Mouse (Mus musculus) thymus, adult 2 months (tissue): Measurements from ENCODE around the gene Platr17. TPM values are rescaled to one million over a fixed set of nuclear protein-coding genes. Genes with fewer than 3 reads are reported as not detected.
"Not testable (repeated sequence)": the region's sequence is repeated elsewhere in the genome, so short reads cannot be mapped to it uniquely, and the experiment has no call there.

Experiments
- DNase-seq: peaks from one replicate; pipeline ENCODE4 v3.0.0; 2021
- H3K27ac ChIP-seq: fragments of 200-500 bp; 2 replicates; pipeline ENCODE4 v1.5.1; 2012; ENCODE audit warnings: low read length, control low read depth; ENCODE audit not compliant: control insufficient read depth, insufficient read depth
- H3K27me3 ChIP-seq: fragments of 200-500 bp; 2 replicates; pipeline ENCODE4 v1.6.1; 2012; ENCODE audit warnings: mild to moderate bottlenecking, low read length, moderate library complexity, mixed read lengths; ENCODE audit not compliant: control insufficient read depth, insufficient read depth
- H3K36me3 ChIP-seq: fragments of 200-500 bp; 2 replicates; pipeline ENCODE4 v1.6.1; 2012; ENCODE audit warnings: mild to moderate bottlenecking, low read length, moderate library complexity; ENCODE audit not compliant: control insufficient read depth, insufficient read depth
- H3K4me1 ChIP-seq: fragments of 200-500 bp; replicated peaks from 2 replicates; pipeline ENCODE4 v1.6.1; 2012; ENCODE audit warnings: low read length; ENCODE audit not compliant: control insufficient read depth, insufficient read depth
- H3K4me3 ChIP-seq: fragments of 200-500 bp; 2 replicates; pipeline ENCODE4 v1.5.1; 2012; ENCODE audit warnings: mild to moderate bottlenecking, low read length, control low read depth, moderate library complexity; ENCODE audit not compliant: control insufficient read depth, insufficient read depth
- CTCF ChIP-seq: fragments of 200-500 bp; IDR thresholded peaks from 2 replicates; pipeline ENCODE4 v1.5.1; 2012; ENCODE audit warnings: mild to moderate bottlenecking, control low read depth, low read length, moderate library complexity, borderline replicate concordance; ENCODE audit not compliant: control insufficient read depth, poor library complexity, insufficient read depth; ENCODE audit errors: extremely low read depth
- POLR2A ChIP-seq: fragments of 200-500 bp; IDR thresholded peaks from 2 replicates; pipeline ENCODE4 v1.6.1; 2012; ENCODE audit warnings: mild to moderate bottlenecking, low read length, control low read depth, moderate library complexity; ENCODE audit not compliant: control insufficient read depth, poor library complexity, insufficient read depth; ENCODE audit errors: extremely low read depth
- WGBS: fragments of 180-500 bp; shearing (Covaris S2); methylation state at CpG from one replicate; pipeline ENCODE4 v1.1.7; 2018; 5-methylcytosine and 5-hydroxymethylcytosine counted together
- polyA plus RNA-seq: library from polyadenylated mRNA; depleted of rRNA; stranded (reverse); fragments of >200 nt; gene quantifications from 2 replicates; pipeline ENCODE4 v1.2.3, GENCODE M21; 2012

Gene Platr17
- polyA plus RNA-seq, 1 experiment = 0.69 TPM

GRCm38 (mm10) chr17:33899642-33900041 is 5.3 kb upstream of the Platr17 start:
- WGBS = 31% methylated on average over 4 of the region's 4 CpGs
- TF ChIP-seq POLR2A (no peak), CTCF (no peak)
- DNase-seq = no peak
- Histone ChIP-seq H3K36me3 (no peaks in the 10 kb centered on the region), H3K27ac (no peak overlapping the region), H3K4me3 (no peak overlapping the region), H3K27me3 (no peaks in the 10 kb centered on the region), H3K4me1 (peaks cover 5% of the 10 kb centered on the region; the same call in 1 of the 2 replicates)

GRCm38 (mm10) chr17:33900281-33900988 is 4.5 kb upstream of the Platr17 start:
- Histone ChIP-seq H3K27me3 (no peaks in the 10 kb centered on the region), H3K4me1 (peaks cover 5% of the 10 kb centered on the region; the same call in 1 of the 2 replicates), H3K27ac (no peak overlapping the region), H3K4me3 (no peak overlapping the region), H3K36me3 (no peaks in the 10 kb centered on the region)
- no peak for DNase-seq
- TF ChIP-seq CTCF = no peak
- no peak for TF ChIP-seq POLR2A
- 85% methylated on average over 7 of the region's 7 CpGs for WGBS

DNA sequence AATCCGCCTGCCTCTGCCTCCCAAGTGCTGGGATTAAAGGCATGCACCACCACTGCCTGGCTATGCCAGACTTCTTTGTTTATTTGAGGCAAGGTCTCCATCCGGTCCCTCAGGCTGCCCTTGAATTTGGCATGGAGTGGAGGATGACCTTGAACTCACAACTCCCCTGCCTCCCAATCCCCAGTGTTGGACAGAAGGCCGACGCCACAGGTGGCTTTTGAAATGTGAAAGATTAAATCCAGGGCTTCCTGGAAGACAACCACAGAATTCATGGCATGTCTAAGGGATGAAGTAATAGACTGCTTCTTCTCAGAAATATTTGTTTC is 4.0 kb upstream of the Platr17 start:
- no peak overlapping the region for H3K4me3 ChIP-seq
- no peaks in the 10 kb centered on the region for H3K36me3 ChIP-seq
- no peak for DNase-seq
- 95% methylated on average over 4 of the region's 4 CpGs for WGBS
- H3K4me1 ChIP-seq = peaks cover 5% of the 10 kb centered on the region; the same call in 1 of the 2 replicates
- no peak overlapping the region for H3K27ac ChIP-seq
- TF ChIP-seq CTCF = no peak
- TF ChIP-seq POLR2A = no peak
- H3K27me3 ChIP-seq = no peaks in the 10 kb centered on the region

- no peaks in the 10 kb centered on the region for H3K36me3 ChIP-seq
- H3K4me1 ChIP-seq = peaks cover 5% of the 10 kb centered on the region; the same call in 1 of the 2 replicates
- 90% methylated on average over 4 of the region's 4 CpGs for WGBS
- peak overlapping the region; percentile 59 for H3K27ac ChIP-seq
- DNase-seq = no peak
- no peak overlapping the region for H3K4me3 ChIP-seq
- TF ChIP-seq POLR2A (no peak), CTCF (no peak)
- H3K27me3 ChIP-seq = no peaks in the 10 kb centered on the region
Observed at GRCm38 (mm10) chr17:33901653-33902052, 3.3 kb upstream of the Platr17 start.

GRCm38 (mm10) chr17:33902079-33902478 is 2.9 kb upstream of the Platr17 start:
- H3K27ac ChIP-seq = peak overlapping the region; percentile 67
- no peaks in the 10 kb centered on the region for H3K27me3 ChIP-seq
- TF ChIP-seq CTCF (no peak), POLR2A (no peak)
- no peak for DNase-seq
- WGBS = 84% methylated on average over 4 of the region's 4 CpGs
- no peak overlapping the region for H3K4me3 ChIP-seq
- H3K4me1 ChIP-seq = peaks cover 5% of the 10 kb centered on the region; the same call in 1 of the 2 replicates
- no peaks in the 10 kb centered on the region for H3K36me3 ChIP-seq

GRCm38 (mm10) chr17:33902491-33902890 is 2.4 kb upstream of the Platr17 start:
- H3K27ac ChIP-seq = peak overlapping the region; percentile 67
- no peaks in the 10 kb centered on the region for H3K27me3 ChIP-seq
- H3K4me1 ChIP-seq = peaks cover 5% of the 10 kb centered on the region; the same call in 1 of the 2 replicates
- no peaks in the 10 kb centered on the region for H3K36me3 ChIP-seq
- TF ChIP-seq POLR2A = no peak
- TF ChIP-seq CTCF = no peak
- DNase-seq = no peak
- H3K4me3 ChIP-seq = no peak overlapping the region
- 30% methylated on average over 7 of the region's 7 CpGs for WGBS

DNA sequence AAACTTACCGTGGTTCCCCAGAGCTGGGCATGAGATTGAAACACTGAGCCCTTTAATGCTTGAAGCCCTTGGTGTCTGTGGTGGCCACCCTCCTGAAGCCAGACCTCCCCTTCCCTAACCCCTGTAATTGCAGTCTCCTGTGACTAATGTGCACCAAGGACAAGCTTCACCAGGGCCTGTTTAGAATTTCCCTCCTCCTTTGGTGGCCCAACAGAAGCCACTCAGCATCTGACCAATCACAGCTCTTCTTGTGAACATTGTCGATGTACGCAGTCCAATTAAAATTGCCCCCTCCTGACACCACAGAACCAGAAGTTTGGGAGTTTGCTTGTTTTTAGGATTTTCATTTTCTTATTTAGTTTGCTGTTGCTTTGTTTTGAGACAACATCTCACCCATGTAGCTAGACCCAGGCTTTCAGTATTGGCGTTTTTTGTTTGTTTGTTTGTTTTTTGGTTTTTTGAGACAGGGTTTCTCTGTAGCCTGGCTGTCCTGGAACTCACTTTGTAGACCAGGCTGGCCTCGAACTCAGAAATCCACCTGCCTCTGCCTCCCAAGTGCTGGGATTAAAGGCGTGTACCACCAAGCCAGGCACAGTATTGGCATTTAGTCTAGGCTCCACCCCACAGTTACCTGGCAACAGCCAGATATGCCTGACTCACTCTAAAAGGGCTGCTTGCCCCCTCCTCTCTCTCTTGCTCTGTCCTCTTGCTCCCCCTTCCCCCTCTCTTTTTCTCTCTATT is 854 bp upstream of the Platr17 start:
- not testable (repeated sequence) for DNase-seq
- 85% methylated on average over 6 of the region's 6 CpGs for WGBS

More for the DNA sequence above, 854 bp upstream of the Platr17 start:
- H3K27me3 ChIP-seq, H3K36me3 ChIP-seq, H3K4me3 ChIP-seq, H3K27ac ChIP-seq: not testable (repeated sequence)
- H3K4me1 ChIP-seq = peaks cover 11% of the 10 kb centered on the region
